Mouse (Mus musculus): ENCODE data around the gene Braf. TPM values are rescaled to one million over a fixed set of nuclear protein-coding genes. Genes with fewer than 3 reads are reported as not detected.

Braf gene
- total and polyA plus RNA-seq, 2 experiments from 2014 or later, result 12.9 to 42.4 TPM

GRCm38 (mm10) chr6:39610207-39610606, 115.1 kb downstream of the Braf start:
- H3K27me3 ChIP-seq (ENCODE audit: insufficient read depth, low read length), result no peaks in the 10 kb centered on the region
- peaks cover 22% of the 10 kb centered on the region for H3K36me3 ChIP-seq (ENCODE audit: insufficient read depth)
- ATAC-seq, result no peak
- peak; percentile 25 for DNase-seq
- H3K4me1 ChIP-seq (ENCODE audit: insufficient read depth), result no peaks in the 10 kb centered on the region
- WGBS, result 67% methylated on average over 2 of the region's 2 CpGs
- H3K9ac ChIP-seq, result no peak overlapping the region
- H3K9me3 ChIP-seq (ENCODE audit: low read length), result no peaks in the 10 kb centered on the region
- no peak overlapping the region for H3K4me2 ChIP-seq (ENCODE audit: low read depth)
- no peak overlapping the region for H3K27ac ChIP-seq (ENCODE audit: low read depth, low read length)
- no peak overlapping the region for H3K4me3 ChIP-seq (ENCODE audit: low read depth, low read length)
- TF ChIP-seq CTCF (IDR thresholded peaks at IDR 0.05; ENCODE audit: low read depth), result peak; percentile 48

DNA sequence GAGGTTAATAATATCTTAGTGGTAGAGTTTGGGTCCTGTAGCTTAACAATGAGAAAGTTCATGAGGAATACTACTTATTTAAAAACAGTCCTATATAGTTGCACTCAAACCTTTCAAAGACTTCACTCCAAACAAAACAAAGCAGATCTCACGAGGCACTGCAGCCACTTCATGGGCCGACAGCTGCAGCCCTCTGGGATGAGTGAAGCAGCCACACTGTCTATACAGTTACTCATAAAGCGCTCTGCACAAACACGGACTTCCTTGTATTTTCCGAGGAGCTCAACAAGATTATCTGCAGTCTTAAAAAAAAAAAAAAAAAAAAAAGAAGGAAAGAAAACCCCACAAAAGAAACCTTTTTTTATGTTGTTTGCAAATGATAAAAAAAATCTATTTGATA, 117.9 kb downstream of the Braf start:
- 71% methylated on average over 5 of the region's 5 CpGs for WGBS
- DNase-seq (no peak), ATAC-seq (no peak)
- no peak overlapping the region for H3K4me2 ChIP-seq (ENCODE audit: low read depth)
- H3K9me3 ChIP-seq (ENCODE audit: low read length), result no peaks in the 10 kb centered on the region
- H3K9ac ChIP-seq, result no peak overlapping the region
- no peaks in the 10 kb centered on the region for H3K4me1 ChIP-seq (ENCODE audit: insufficient read depth)
- H3K36me3 ChIP-seq (ENCODE audit: insufficient read depth), result peaks cover 18% of the 10 kb centered on the region
- H3K4me3 ChIP-seq (ENCODE audit: low read depth, low read length), result no peak overlapping the region
- TF ChIP-seq CTCF (IDR thresholded peaks at IDR 0.05; ENCODE audit: low read depth), result no peak
- H3K27me3 ChIP-seq (ENCODE audit: insufficient read depth, low read length), result no peaks in the 10 kb centered on the region
- H3K27ac ChIP-seq (ENCODE audit: low read depth, low read length), result no peak overlapping the region

- Histone ChIP-seq H3K9me3 (ENCODE audit: low read length) (no peaks in the 10 kb centered on the region), H3K27me3 (ENCODE audit: insufficient read depth, low read length) (no peaks in the 10 kb centered on the region), H3K27ac (ENCODE audit: low read depth, low read length) (no peak overlapping the region), H3K4me3 (ENCODE audit: low read depth, low read length) (no peak overlapping the region), H3K4me2 (ENCODE audit: low read depth) (no peak overlapping the region), H3K4me1 (ENCODE audit: insufficient read depth) (no peaks in the 10 kb centered on the region), H3K36me3 (ENCODE audit: insufficient read depth) (peaks cover 18% of the 10 kb centered on the region), H3K9ac (no peak overlapping the region)
- TF ChIP-seq CTCF (IDR thresholded peaks at IDR 0.05; ENCODE audit: low read depth), result no peak
- ATAC-seq (no peak), DNase-seq (no peak)
- WGBS, result 78% methylated on average over 3 of the region's 3 CpGs
Observed at GRCm38 (mm10) chr6:39606862-39607261, 118.4 kb downstream of the Braf start.

- DNase-seq, result no peak
- H3K4me1 ChIP-seq (ENCODE audit: insufficient read depth), result no peaks in the 10 kb centered on the region
- H3K9ac ChIP-seq, result no peak overlapping the region
- peaks cover 18% of the 10 kb centered on the region for H3K36me3 ChIP-seq (ENCODE audit: insufficient read depth)
- H3K4me3 ChIP-seq (ENCODE audit: low read depth, low read length), result no peak overlapping the region
- H3K9me3 ChIP-seq (ENCODE audit: low read length), result no peaks in the 10 kb centered on the region
- no peak overlapping the region for H3K27ac ChIP-seq (ENCODE audit: low read depth, low read length)
- ATAC-seq, result no peak
- WGBS, result 87% methylated on average over 6 of the region's 6 CpGs
- TF ChIP-seq CTCF (IDR thresholded peaks at IDR 0.05; ENCODE audit: low read depth), result no peak
- no peaks in the 10 kb centered on the region for H3K27me3 ChIP-seq (ENCODE audit: insufficient read depth, low read length)
- no peak overlapping the region for H3K4me2 ChIP-seq (ENCODE audit: low read depth)
Observed at GRCm38 (mm10) chr6:39606056-39606455, 119.2 kb downstream of the Braf start.

DNA sequence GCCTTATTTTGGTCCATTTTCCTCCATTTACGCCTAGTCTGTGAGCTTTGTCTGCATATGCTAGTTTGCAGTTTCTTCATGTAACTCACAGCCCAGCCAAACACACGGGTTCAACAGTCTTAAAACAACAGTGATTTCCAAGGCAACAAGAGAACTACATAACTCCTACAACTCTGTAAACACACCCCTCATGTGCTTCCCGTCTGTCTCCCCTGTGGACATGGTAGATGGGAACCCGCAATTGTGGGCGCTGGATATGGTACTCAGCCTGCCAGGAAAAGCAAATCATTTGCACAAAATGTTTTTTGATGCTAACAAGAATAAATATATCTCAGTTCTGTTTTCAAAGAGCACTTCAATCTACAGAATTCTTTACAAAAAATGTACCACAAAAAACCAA, 120.7 kb downstream of the Braf start:
- Histone ChIP-seq H3K4me2 (ENCODE audit: low read depth) (no peak overlapping the region), H3K4me3 (ENCODE audit: low read depth, low read length) (no peak overlapping the region), H3K36me3 (ENCODE audit: insufficient read depth) (peaks cover 25% of the 10 kb centered on the region), H3K9me3 (ENCODE audit: low read length) (no peaks in the 10 kb centered on the region), H3K4me1 (ENCODE audit: insufficient read depth) (no peaks in the 10 kb centered on the region), H3K27me3 (ENCODE audit: insufficient read depth, low read length) (no peaks in the 10 kb centered on the region), H3K9ac (no peak overlapping the region), H3K27ac (ENCODE audit: low read depth, low read length) (no peak overlapping the region)
- DNase-seq (no peak), ATAC-seq (no peak)
- TF ChIP-seq CTCF (IDR thresholded peaks at IDR 0.05; ENCODE audit: low read depth), result no peak
- 73% methylated on average over 5 of the region's 5 CpGs for WGBS

GRCm38 (mm10) chr6:39601828-39602227, 123.4 kb downstream of the Braf start:
- DNase-seq (no peak), ATAC-seq (no peak)
- H3K4me1 ChIP-seq (ENCODE audit: insufficient read depth), result no peaks in the 10 kb centered on the region
- TF ChIP-seq CTCF (IDR thresholded peaks at IDR 0.05; ENCODE audit: low read depth), result no peak
- no peaks in the 10 kb centered on the region for H3K27me3 ChIP-seq (ENCODE audit: insufficient read depth, low read length)
- H3K4me3 ChIP-seq (ENCODE audit: low read depth, low read length), result no peak overlapping the region
- WGBS, result 87% methylated on average over 3 of the region's 3 CpGs
- no peak overlapping the region for H3K27ac ChIP-seq (ENCODE audit: low read depth, low read length)
- peaks cover 43% of the 10 kb centered on the region for H3K36me3 ChIP-seq (ENCODE audit: insufficient read depth)
- H3K9ac ChIP-seq, result no peak overlapping the region
- H3K9me3 ChIP-seq (ENCODE audit: low read length), result no peaks in the 10 kb centered on the region
- H3K4me2 ChIP-seq (ENCODE audit: low read depth), result no peak overlapping the region

DNA sequence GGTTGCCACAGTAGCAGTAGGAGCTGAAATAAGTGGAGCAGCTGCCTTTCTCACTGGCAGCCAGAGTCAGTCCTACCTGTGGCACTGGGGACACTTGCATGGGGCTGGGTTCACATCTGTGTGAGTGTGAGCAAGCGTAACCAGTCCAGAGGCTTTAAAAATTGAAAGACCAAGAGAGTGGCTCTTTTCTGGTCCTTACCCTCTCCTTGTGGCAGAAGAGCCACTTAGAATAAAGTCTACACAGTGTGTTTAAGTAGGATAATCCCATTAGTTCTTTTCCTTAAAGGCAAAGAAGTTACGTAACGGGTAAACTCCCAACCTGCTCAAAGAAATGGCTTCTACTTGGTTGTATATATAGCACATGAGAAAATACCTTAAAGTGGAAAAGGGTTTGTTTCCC, 124.4 kb downstream of the Braf start:
- H3K9me3 ChIP-seq (ENCODE audit: low read length), result no peaks in the 10 kb centered on the region
- H3K9ac ChIP-seq, result no peak overlapping the region
- WGBS, result 92% methylated on average over 3 of the region's 3 CpGs
- H3K36me3 ChIP-seq (ENCODE audit: insufficient read depth), result peaks cover 43% of the 10 kb centered on the region
- TF ChIP-seq CTCF (IDR thresholded peaks at IDR 0.05; ENCODE audit: low read depth), result no peak
- no peak overlapping the region for H3K4me3 ChIP-seq (ENCODE audit: low read depth, low read length)
- no peak for ATAC-seq
- H3K4me1 ChIP-seq (ENCODE audit: insufficient read depth), result no peaks in the 10 kb centered on the region
- DNase-seq, result no peak
- no peak overlapping the region for H3K4me2 ChIP-seq (ENCODE audit: low read depth)
- H3K27ac ChIP-seq (ENCODE audit: low read depth, low read length), result no peak overlapping the region
- no peaks in the 10 kb centered on the region for H3K27me3 ChIP-seq (ENCODE audit: insufficient read depth, low read length)

All from forebrain, postnatal 0 days (tissue).